Mouse (Mus musculus) layer of hippocampus, postnatal 14 days (tissue): Measurements from ENCODE around the gene Bag3. TPM values are rescaled to one million over a fixed set of nuclear protein-coding genes. Genes with fewer than 3 reads are reported as not detected.

Experiments used
- DNase-seq, 2 experiments: peaks; one replicate each; pipeline ENCODE4 v3.0.0; 2021 to 2022; ENCODE audit warnings: low spot score in 2 of 2, mixed read lengths in 1 of 2
- long read RNA-seq, 2 experiments: library from polyadenylated mRNA; stranded (forward); transcript quantifications; one replicate each; pipeline ENCODE4 v2.0.0; 2021
- total RNA-seq, 2 experiments: library from RNA; stranded (reverse); gene quantifications; 2 replicates each; pipeline ENCODE4 v1.2.3; 2021

Gene Bag3
- 10 to 100 TPM in 1 of 2 experiments, 1 to 10 TPM in 1; 8.9 to 10.3 TPM for total RNA-seq
- long read RNA-seq, experiment 1, partial matches to known transcripts, result 3 of 4 reads
- long read RNA-seq, experiment 1, other reads (novel, unspliced or antisense), result 0 of 4 reads
- long read RNA-seq, experiment 2, partial matches to known transcripts, result 1 of 6 reads
- long read RNA-seq, experiment 2, other reads (novel, unspliced or antisense), result 1 of 6 reads

- peak; percentile 56 to 73 for DNase-seq
Measured at GRCm38 (mm10) chr7:128523349-128523961, at the start of gene Bag3. Bag3 (plus strand) TSS chr7:128523616.

DNA sequence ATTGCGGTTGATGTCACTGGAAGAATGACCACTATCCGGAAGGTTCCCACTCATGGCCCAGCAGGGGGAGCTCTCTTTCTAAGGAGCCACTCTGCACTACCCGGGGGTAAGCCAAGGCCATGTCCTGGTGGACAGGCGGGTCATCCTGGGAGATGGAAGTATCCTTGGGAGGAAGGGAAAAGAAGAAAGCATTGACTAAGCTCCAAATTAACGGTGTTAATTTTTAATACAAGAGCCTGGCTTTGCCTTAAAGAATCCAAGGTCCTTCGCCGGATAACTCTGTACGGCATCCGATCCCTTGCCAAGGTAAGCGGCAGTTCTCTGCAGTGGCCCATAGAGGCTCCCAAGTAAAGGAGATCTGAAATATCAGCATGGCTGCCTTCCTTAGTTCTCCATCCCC is 49.1 kb upstream of the Bag3 start:
- peak; percentile 43 to 68 for DNase-seq

DNA sequence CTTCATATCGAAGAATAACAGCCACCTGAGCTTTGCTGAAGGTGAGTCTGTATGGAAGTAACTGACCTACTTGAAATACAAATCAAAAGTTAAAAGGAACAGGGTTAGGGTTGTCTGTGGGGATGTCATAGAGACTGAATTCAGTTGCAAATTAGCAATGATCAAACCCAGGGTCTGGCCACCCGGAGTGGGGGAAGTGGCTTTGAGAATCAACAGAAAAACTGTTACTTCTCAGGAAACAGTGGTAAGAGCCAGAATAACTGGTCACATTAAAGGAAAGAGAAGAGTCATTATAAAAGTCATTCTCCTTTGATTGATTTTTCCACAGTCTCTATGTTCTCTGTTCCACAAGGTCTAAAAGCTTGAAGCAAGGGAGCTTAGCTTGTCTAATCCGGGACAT is 34.4 kb upstream of the Bag3 start:
- DNase-seq, result no peak

GRCm38 (mm10) chr7:128494546-128494945 is 28.9 kb upstream of the Bag3 start:
- no peak for DNase-seq

DNA sequence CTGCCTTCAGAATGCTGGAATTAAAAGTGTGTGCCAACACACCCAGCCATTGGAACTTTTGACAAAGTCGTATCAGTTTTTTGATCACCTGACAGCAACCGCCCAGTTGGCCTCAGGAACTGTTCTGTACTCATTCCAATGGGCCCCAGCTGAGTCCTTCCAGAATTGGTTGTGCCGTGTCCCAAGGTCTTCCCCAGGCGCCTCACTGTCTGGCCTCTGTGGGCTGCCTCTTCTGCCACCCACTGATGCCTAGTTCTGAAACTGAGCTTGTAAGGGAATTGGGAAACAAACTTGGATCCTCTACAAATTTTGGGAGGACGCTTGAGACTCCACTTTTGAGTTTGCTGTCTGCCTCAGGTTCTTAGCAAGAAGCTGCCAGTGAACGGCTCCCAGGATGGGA is 23.6 kb upstream of the Bag3 start:
- no peak for DNase-seq

- DNase-seq, result no peak
Measured at GRCm38 (mm10) chr7:128504091-128504490, 19.3 kb upstream of the Bag3 start.

- no peak for DNase-seq
Measured at GRCm38 (mm10) chr7:128511936-128512335, 11.5 kb upstream of the Bag3 start.

DNA sequence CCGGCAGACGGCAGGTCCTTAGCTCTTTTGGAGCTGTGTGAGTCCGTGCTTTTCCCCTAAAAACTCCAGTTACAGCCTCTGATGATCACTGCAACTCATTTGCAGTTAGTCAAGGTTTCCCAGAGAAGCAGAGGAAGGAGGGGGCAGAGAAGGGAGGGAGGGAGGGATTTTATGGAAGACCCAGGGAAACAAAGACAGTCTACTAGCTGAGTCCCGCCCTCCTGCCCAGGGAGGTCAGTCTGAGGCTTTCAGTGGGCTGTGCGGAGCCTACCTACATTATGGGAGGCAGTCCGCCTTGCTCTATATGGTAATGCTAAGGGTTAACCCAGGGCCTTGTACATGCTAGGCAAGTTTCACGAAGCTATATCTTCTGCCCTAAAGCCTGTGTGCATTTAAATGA is 9.9 kb upstream of the Bag3 start:
- DNase-seq, result no peak

- DNase-seq, result no peak
Measured at GRCm38 (mm10) chr7:128514341-128514740, 9.1 kb upstream of the Bag3 start.

DNA sequence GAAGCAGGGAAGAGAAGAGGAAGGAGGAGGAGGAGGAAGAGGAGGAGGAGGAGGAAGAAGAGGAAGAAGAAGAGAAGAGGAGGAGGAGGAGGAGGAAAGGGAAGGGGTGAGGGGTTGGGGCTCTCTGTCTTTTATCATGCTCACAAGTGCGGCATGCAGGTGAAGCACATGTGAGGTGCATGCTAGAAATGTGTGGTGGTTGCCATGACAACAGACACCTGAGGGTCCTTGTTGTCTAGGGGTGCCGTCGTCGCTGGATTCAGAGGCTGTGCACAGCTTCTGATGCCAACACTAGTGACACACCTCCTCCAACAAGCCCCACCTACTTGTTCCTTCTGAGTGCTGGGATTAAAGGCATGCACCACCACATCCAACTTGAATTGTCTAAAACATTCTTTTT is 7.1 kb upstream of the Bag3 start:
- no peak for DNase-seq

GRCm38 (mm10) chr7:128519316-128520050 is 3.9 kb upstream of the Bag3 start:
- DNase-seq, result no peak

GRCm38 (mm10) chr7:128523962-128524581 is 656 bp downstream of the Bag3 start:
- DNase-seq, result peak in 1 of 2 experiments; percentile 29

DNA sequence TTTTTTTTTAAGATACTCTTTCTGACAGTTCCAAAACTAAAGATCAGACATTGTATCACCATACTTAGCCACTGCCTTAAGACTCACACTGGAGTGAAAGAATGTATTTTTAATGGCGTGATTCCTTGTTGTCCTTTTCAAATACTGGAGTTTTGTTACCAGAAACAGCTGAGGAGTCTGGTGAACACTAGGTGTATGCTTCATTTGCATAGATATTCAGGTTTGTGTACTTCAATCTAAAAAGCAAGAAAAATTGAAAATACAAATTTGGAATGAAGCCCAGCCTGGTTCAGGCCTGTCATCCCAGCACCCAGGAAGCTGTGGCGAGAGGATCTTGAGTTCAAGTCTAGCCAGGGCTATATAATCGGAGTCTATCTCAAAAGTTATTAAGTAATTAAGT is 1.2 kb downstream of the Bag3 start:
- DNase-seq, result no peak

DNA sequence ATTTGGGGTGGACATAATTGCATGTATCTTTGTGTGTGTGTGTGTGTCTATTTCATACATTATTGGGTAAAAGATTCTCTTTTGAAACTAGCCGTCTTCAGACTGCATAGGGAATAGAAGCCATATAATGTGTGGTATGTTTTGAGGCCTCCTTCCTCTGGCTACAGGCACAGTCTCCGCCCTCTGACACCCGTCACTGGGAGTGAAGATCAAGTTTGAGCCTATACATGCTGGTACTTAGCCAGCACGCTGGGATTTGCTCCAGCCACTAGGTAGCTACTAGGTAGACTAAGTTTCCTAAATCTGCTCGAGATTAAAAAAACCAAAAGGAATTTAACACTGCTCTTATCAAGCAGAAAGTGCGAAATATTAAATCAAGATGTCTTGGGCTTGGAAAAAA is 3.2 kb downstream of the Bag3 start:
- DNase-seq, result no peak

DNA sequence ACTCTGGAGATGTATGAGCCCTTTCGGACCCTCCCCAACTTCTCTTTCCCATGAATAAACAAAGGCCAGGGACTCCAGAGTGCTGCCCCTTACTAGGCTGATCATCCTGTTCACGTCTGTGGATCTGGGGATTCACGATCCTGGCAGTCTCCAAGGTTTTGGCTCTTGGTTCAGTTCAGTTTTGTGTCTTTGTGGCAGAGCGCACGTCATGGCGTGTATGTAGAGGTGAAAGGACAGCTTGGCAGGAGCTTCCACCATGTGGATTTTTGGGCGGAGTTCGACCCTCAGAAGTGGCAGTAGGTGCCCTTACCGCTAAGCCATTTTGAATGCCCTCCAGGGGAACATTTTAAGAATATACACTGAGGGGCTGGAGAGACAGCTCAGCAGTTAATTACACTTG is 5.2 kb downstream of the Bag3 start:
- DNase-seq, result no peak

- DNase-seq, result no peak
Measured at GRCm38 (mm10) chr7:128529126-128529525, 5.7 kb downstream of the Bag3 start.

DNA sequence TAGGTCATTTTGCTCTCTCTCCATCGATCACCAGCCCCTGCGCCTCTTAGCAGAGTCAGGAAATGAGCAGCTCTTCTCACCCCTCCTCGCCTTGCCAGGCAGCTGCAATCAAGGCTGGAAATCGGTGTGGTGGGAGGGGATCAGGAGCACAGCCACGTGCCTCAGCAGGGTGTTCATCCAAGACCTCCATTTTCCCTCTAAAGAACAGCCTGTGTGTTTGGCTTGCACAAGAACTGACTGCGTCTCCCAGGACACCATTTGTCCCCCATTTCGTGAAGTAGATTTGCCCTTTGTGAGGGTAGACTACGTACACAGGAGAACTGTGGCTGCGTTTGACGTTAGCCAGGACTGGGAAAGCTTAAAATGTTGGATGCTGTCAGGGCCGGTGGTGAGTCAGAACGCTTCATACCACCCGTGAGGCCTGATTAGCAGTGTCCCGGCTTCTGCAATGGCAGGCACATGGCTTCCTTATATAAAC is 6.2 kb downstream of the Bag3 start:
- DNase-seq, result peak; percentile 47 to 50

DNA sequence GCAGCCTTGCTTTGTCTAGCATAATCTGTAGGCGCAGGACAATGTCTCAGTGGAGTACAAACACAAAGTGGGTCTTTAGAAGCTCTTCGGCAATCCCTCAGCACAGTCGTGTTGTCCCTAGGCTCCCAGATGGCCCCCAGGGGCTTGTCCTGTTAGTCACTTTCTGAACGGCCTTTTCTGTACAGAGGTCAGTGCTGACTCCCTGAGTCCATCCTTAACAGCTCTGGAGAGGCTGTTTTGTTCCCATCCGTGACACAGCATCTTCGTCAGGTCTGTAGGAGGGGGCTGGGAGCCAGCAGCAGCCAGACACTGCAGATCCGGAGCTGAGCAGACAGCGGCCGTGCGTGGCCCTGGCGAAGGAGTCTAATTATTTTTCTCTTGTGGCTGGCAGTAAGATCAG is 7.6 kb downstream of the Bag3 start:
- no peak for DNase-seq

GRCm38 (mm10) chr7:128531929-128532328 is 8.5 kb downstream of the Bag3 start:
- DNase-seq, result no peak

GRCm38 (mm10) chr7:128532441-128533166 is 9.2 kb downstream of the Bag3 start:
- DNase-seq, result no peak

- peak; percentile 26 to 69 for DNase-seq
Measured at GRCm38 (mm10) chr7:128534984-128535491, 11.6 kb downstream of the Bag3 start.
